In the genomic region with DNA sequence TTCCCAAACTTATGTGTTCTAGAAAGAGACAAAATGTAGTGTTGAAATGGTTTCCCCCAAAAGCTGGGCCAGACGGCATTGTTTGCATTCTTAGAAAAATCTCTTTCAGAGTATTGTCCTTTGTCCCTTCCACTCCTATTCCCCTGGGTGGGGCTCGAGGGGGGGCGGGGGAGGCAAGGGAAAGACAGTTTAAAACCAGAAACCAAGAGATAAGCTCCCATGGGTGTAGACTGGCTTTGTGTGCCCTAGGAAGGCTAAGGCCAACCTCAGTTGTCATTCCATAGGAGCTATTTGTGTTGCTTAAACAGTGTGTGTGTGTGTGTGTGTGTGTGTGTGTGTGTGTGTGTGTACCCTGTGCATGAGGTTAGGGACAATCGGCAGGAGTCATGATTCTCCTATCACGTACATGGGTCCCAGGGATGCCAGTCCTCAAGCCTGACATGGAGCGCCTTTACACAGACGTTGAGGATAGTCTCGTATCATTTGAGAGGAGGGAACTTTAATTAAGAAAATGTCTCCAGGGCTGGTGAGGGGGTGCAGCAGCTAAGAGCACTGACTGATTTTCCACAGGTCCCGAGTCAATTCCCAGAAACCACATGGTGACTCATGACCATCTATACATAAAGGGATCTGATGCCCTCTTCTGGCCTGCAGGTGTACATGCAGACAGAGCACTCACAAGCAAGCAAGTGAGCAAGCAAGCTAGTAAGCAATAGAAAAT, we compare ENCODE assay signal across 9 mouse cellular contexts. TPM values are rescaled to one million over a fixed set of nuclear protein-coding genes. Genes with fewer than 3 reads are reported as not detected.
DNase-seq lines count a peak whose midpoint lies in the region; ATAC-seq and TF ChIP-seq lines count a peak whose summit lies in the region.
"Had no signal": no experiment of that assay in that cellular context is flagged by ENCODE, and none has a peak within 500 bp of the region (broad histone marks: within the 10 kb centered on the region; RNA-seq: fewer than 3 reads in every experiment).

No protein-coding gene starts in this region.

- H3K9ac ChIP-seq in heart, embryonic 16.5 days (ENCODE audit: low read length) = no peak overlapping the region
- no peak overlapping the region for H3K9ac ChIP-seq in lung, embryonic 16.5 days (ENCODE audit: low read length)
- H3K9ac ChIP-seq: liver, embryonic 15.5 days had no signal

- no peaks in the 10 kb centered on the region for H3K36me3 ChIP-seq in heart, embryonic 16.5 days (ENCODE audit: control insufficient read depth, insufficient read depth)
- H3K36me3 ChIP-seq in lung, embryonic 16.5 days (ENCODE audit: control insufficient read depth, insufficient read depth, low read length) = no peaks in the 10 kb centered on the region
- H3K36me3 ChIP-seq: liver, embryonic 15.5 days had no signal

- H3K27me3 ChIP-seq in heart, embryonic 16.5 days (ENCODE audit: control insufficient read depth, insufficient read depth, low read length) = no peaks in the 10 kb centered on the region
- no peaks in the 10 kb centered on the region for H3K27me3 ChIP-seq in lung, embryonic 16.5 days (ENCODE audit: control insufficient read depth, insufficient read depth, low read depth, low read length)
- H3K27me3 ChIP-seq: liver, embryonic 15.5 days had no signal

- H3K4me2 ChIP-seq in heart, embryonic 16.5 days (ENCODE audit: low read depth, low read length) = no peak overlapping the region
- H3K4me2 ChIP-seq in lung, embryonic 16.5 days (ENCODE audit: low read depth, low read length) = no peak overlapping the region
- H3K4me2 ChIP-seq: liver, embryonic 15.5 days had no signal

- peaks cover 6% of the 10 kb centered on the region for H3K9me3 ChIP-seq in heart, embryonic 16.5 days (replicated peaks; ENCODE audit: control insufficient read depth, low read length)
- H3K9me3 ChIP-seq in lung, embryonic 16.5 days (ENCODE audit: control insufficient read depth, low read length) = peaks cover 5% of the 10 kb centered on the region
- H3K9me3 ChIP-seq: liver, embryonic 15.5 days had no signal

- H3K4me1 ChIP-seq in cortical plate, adult 2 months (ENCODE audit: control insufficient read depth, insufficient read depth, low read length) = no peaks in the 10 kb centered on the region
- no peaks in the 10 kb centered on the region for H3K4me1 ChIP-seq in heart, embryonic 16.5 days (ENCODE audit: control insufficient read depth, insufficient read depth, low read length)
- H3K4me1 ChIP-seq in lung, embryonic 16.5 days (replicated peaks; ENCODE audit: control insufficient read depth, insufficient read depth, low read length) = no peaks in the 10 kb centered on the region
- H3K4me1 ChIP-seq: liver, embryonic 15.5 days had no signal

- TF ChIP-seq CTCF in cortical plate, adult 2 months (IDR thresholded peaks at IDR 0.05; ENCODE audit: extremely low read depth, insufficient read depth, low read length) = peak; percentile 91

- no peak overlapping the region for H3K4me3 ChIP-seq in cortical plate, adult 2 months (ENCODE audit: insufficient read depth, low read length)
- no peak overlapping the region for H3K4me3 ChIP-seq in heart, embryonic 16.5 days (ENCODE audit: low read length)
- no peak overlapping the region for H3K4me3 ChIP-seq in lung, embryonic 16.5 days (ENCODE audit: low read length)
- H3K4me3 ChIP-seq: liver, embryonic 15.5 days had no signal

- 41% methylated on average over 9 of the region's 9 CpGs for WGBS in heart, embryonic 16.5 days
- 40% methylated on average over 9 of the region's 9 CpGs for WGBS in lung, embryonic 16.5 days

- ATAC-seq in CD4-positive, CD25-positive, alpha-beta regulatory T cell, adult 4 months = no peak
- ATAC-seq in heart, embryonic 16.5 days (replicated peaks; ENCODE audit: extremely low read depth, insufficient read depth, low FRiP score) = peak; percentile 49; the same call in 1 of the 2 replicates
- ATAC-seq in lung, embryonic 16.5 days (ENCODE audit: low read depth) = peak; percentile 72; the same call in 1 of the 2 replicates

- no peak overlapping the region for H3K27ac ChIP-seq in cortical plate, adult 2 months (ENCODE audit: insufficient read depth, low read length)
- no peak overlapping the region for H3K27ac ChIP-seq in heart, embryonic 16.5 days (ENCODE audit: low read length)
- no peak overlapping the region for H3K27ac ChIP-seq in lung, embryonic 16.5 days (ENCODE audit: low read length)
- H3K27ac ChIP-seq: liver, embryonic 15.5 days had no signal

- TF ChIP-seq POLR2A in cortical plate, adult 2 months (IDR thresholded peaks at IDR 0.05; ENCODE audit: extremely low read depth, insufficient read depth, low read length) = no peak

- peak; percentile 58 for DNase-seq in CD4-positive, CD25-positive, alpha-beta regulatory T cell, adult 2 months (ENCODE audit: low read depth, low spot score)
- peak; percentile 67 for DNase-seq in MN1 (ENCODE audit: low spot score)
- DNase-seq in kidney, postnatal 36 days = peak; percentile 44 to 61
- DNase-seq in right cerebral cortex, postnatal 25 days = peak; percentile 36

RNA-seq across cellular contexts. Expression of a gene that starts 22.9 kb away (rescaled TPM):
- polyA plus RNA-seq in CD4-positive, CD25-positive, alpha-beta regulatory T cell, adult 4 months (2017; shearing (Covaris generic)) = 1 to 10 TPM; 4.6 to 4.8 TPM
- polyA plus RNA-seq in cortical plate, adult 2 months (2012; rRNA removed) = 33.8 and 34.0 TPM in 2 replicates
- polyA plus RNA-seq in heart, embryonic 16.5 days (2015; fragmentation: Nextera tagmentation; extraction: Ambion mirVana) = 9.3 and 13.5 TPM in 2 replicates
- 9.5 and 15.6 TPM in 2 replicates for polyA plus RNA-seq in lung, embryonic 16.5 days (2015; fragmentation: Nextera tagmentation; extraction: Ambion mirVana)

RNA-seq across cellular contexts. Expression of a gene that starts 44.1 kb away (rescaled TPM):
- polyA plus RNA-seq in CD4-positive, CD25-positive, alpha-beta regulatory T cell, adult 4 months (2017; shearing (Covaris generic)) = not detected
- polyA plus RNA-seq in cortical plate, adult 2 months (2012; rRNA removed) = not detected in 2 replicates
- polyA plus RNA-seq in heart, embryonic 16.5 days (2015; fragmentation: Nextera tagmentation; extraction: Ambion mirVana) = not detected in 2 replicates
- polyA plus RNA-seq in lung, embryonic 16.5 days (2015; fragmentation: Nextera tagmentation; extraction: Ambion mirVana) = 0.25 TPM in 1 of 2 replicates, not detected in the other
- polyA plus RNA-seq: liver, embryonic 15.5 days had no signal

RNA-seq across cellular contexts. Expression of a gene that starts 54.3 kb away (rescaled TPM):
- polyA plus RNA-seq in CD4-positive, CD25-positive, alpha-beta regulatory T cell, adult 4 months (2017; shearing (Covaris generic)) = not detected
- not detected in 2 replicates for polyA plus RNA-seq in cortical plate, adult 2 months (2012; rRNA removed)
- polyA plus RNA-seq in heart, embryonic 16.5 days (2015; fragmentation: Nextera tagmentation; extraction: Ambion mirVana) = not detected in 2 replicates
- 0.23 TPM in 1 of 2 replicates, not detected in the other for polyA plus RNA-seq in lung, embryonic 16.5 days (2015; fragmentation: Nextera tagmentation; extraction: Ambion mirVana)
- polyA plus RNA-seq: liver, embryonic 15.5 days had no signal
